Mouse (Mus musculus) heart, embryonic 14.5 days (tissue): ENCODE measurements around the gene Utp6. TPM values are rescaled to one million over a fixed set of nuclear protein-coding genes. Genes with fewer than 3 reads are reported as not detected.

Experiments used
- ATAC-seq: fragments of 200-750 bp; cut with Nextera tagmentation; 2 replicates; pipeline ENCODE4 v1.8.0; 2017; ENCODE audit warnings: low read depth, moderate TSS enrichment; ENCODE audit not compliant: insufficient number of reproducible peaks, insufficient read depth, low FRiP score
- H3K27ac ChIP-seq, 2 experiments: fragments of 200-500 bp in 1 of 2; fragments of 300-500 bp in 1 of 2; sonication (generic) in 1 of 2; replicated peaks in 1 of 2; 2 replicates each; pipeline ENCODE4 v1.5.1; 2012 to 2014; ENCODE audit warnings: low read depth in 2 of 2, low read length in 2 of 2, control low read depth in 1 of 2, mild to moderate bottlenecking in 1 of 2, mixed read lengths in 1 of 2; ENCODE audit not compliant: control insufficient read depth in 1 of 2, insufficient read depth in 1 of 2
- H3K27me3 ChIP-seq: fragments of 300-500 bp; sonication (generic); 2 replicates; pipeline ENCODE4 v1.6.1; 2014; ENCODE audit warnings: mild to moderate bottlenecking, low read length, control low read depth; ENCODE audit not compliant: control insufficient read depth, insufficient read depth
- H3K36me3 ChIP-seq: fragments of 300-500 bp; sonication (generic); 2 replicates; pipeline ENCODE4 v1.6.1; 2014; ENCODE audit warnings: mild to moderate bottlenecking, control low read depth, low read length, mixed read lengths; ENCODE audit not compliant: control insufficient read depth, insufficient read depth
- H3K4me1 ChIP-seq, 2 experiments: fragments of 200-500 bp in 1 of 2; fragments of 300-500 bp in 1 of 2; sonication (generic) in 1 of 2; 2 replicates each; pipeline ENCODE4 v1.6.1; 2012 to 2014; ENCODE audit warnings: low read length in 2 of 2, control low read depth in 1 of 2, mixed read lengths in 1 of 2; ENCODE audit not compliant: control insufficient read depth in 2 of 2, insufficient read depth in 2 of 2
- H3K4me2 ChIP-seq: fragments of 300-500 bp; sonication (generic); 2 replicates; pipeline ENCODE4 v1.6.1; 2014; ENCODE audit warnings: mild to moderate bottlenecking, low read length
- H3K4me3 ChIP-seq, 2 experiments: fragments of 200-500 bp in 1 of 2; fragments of 300-500 bp in 1 of 2; sonication (generic) in 1 of 2; 2 replicates each; pipeline ENCODE4 v1.5.1; 2012 to 2014; ENCODE audit warnings: low read length in 2 of 2, mild to moderate bottlenecking in 2 of 2, control low read depth in 1 of 2, low read depth in 1 of 2, moderate library complexity in 1 of 2; ENCODE audit not compliant: control insufficient read depth in 1 of 2, insufficient read depth in 1 of 2
- H3K9ac ChIP-seq: fragments of 300-500 bp; sonication (generic); 2 replicates; pipeline ENCODE4 v1.6.1; 2014; ENCODE audit warnings: mild to moderate bottlenecking, low read length
- H3K9me3 ChIP-seq: fragments of 300-500 bp; sonication (generic); 2 replicates; pipeline ENCODE4 v1.6.1; 2016; ENCODE audit warnings: low read length, control low read depth; ENCODE audit not compliant: control insufficient read depth
- WGBS: fragments of 180-500 bp; shearing (Covaris S2); extraction: QIAGEN DNeasy Blood & Tissue Kit; methylation state at CpG from one replicate; pipeline ENCODE4 v1.1.7; 2014; 5-methylcytosine and 5-hydroxymethylcytosine counted together
- polyA plus RNA-seq: library from polyadenylated mRNA; unstranded; fragments of >200 nt; fragmentation: Nextera tagmentation; extraction: Ambion mirVana; gene quantifications from 2 replicates; pipeline ENCODE4 v1.2.1, GENCODE M21; 2014

The Utp6 gene
- polyA plus RNA-seq, 1 experiment from 2014 or later = 33.2 TPM

GRCm38 (mm10) chr11:79973626-79974476 is 11.7 kb upstream of the Utp6 start:
- peak overlapping the region; percentile 94 for H3K4me2 ChIP-seq
- no peak overlapping the region for H3K27ac ChIP-seq
- H3K27me3 ChIP-seq = peaks cover 15% of the 10 kb centered on the region
- H3K4me1 ChIP-seq = peaks cover 3 to 8% of the 10 kb centered on the region in 2 experiments
- WGBS = under 1% methylated on average over 41 of the region's 41 CpGs
- H3K36me3 ChIP-seq = no peaks in the 10 kb centered on the region
- peak overlapping the region; percentile 46 to 56 for H3K4me3 ChIP-seq
- peak overlapping the region; percentile 60 for H3K9ac ChIP-seq
- peak; percentile 31; the same call in 1 of the 2 replicates for ATAC-seq
- no peaks in the 10 kb centered on the region for H3K9me3 ChIP-seq

DNA sequence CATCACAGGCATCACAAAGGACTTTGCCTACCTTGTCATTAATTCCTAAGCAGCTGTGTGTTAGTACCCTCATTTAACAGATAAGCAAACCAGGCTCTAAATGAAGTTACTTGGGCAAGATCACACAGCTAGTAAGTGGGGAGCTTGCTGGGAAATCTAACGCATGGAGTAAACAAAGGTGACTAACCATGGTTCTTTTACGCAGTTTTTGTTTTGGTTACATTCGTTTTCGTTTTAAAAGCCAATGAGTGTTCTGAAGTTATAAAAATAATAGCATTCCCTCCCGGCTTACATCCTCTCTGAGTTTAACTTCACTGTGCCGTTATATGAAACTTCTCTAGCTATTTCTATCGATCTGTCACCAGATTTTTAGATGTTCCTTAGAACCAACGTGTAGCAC is 10.9 kb upstream of the Utp6 start:
- H3K4me3 ChIP-seq = peak overlapping the region in 1 of 2 experiments; percentile 56; a peak in 2 of 4 replicates
- H3K27me3 ChIP-seq = peaks cover 15% of the 10 kb centered on the region
- H3K27ac ChIP-seq = no peak overlapping the region
- H3K4me1 ChIP-seq = peaks cover 3 to 8% of the 10 kb centered on the region in 2 experiments
- no peaks in the 10 kb centered on the region for H3K36me3 ChIP-seq
- no peak for ATAC-seq
- H3K9ac ChIP-seq = peak overlapping the region; percentile 60; the same call in 1 of the 2 replicates
- no peaks in the 10 kb centered on the region for H3K9me3 ChIP-seq
- H3K4me2 ChIP-seq = peak overlapping the region; percentile 94
- 15% methylated on average over 8 of the region's 8 CpGs for WGBS

GRCm38 (mm10) chr11:79967752-79968151 is 5.6 kb upstream of the Utp6 start:
- WGBS = 72% methylated on average over 10 of the region's 10 CpGs
- no peak overlapping the region for H3K9ac ChIP-seq
- no peak for ATAC-seq

DNA sequence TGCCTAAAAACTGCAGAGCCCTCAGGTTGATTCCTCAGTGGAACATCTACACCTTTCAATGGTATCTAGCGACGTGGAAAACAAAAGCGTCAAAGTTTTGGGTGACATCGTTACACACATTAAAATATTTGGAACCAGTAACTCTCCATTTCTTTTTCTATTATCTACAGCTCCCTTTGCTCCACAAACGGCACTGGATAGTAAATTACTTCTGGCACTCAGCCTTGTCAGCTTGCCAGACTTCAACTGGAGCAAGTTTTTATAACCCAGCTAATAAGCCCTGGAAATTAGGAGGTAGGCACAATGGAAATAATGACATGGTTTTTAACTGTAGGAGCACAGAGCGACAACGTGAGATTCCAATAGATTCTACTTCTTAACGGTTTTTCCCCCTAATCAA is 3.7 kb upstream of the Utp6 start:
- peaks cover 2 to 7% of the 10 kb centered on the region in 2 experiments; a peak in 3 of 4 replicates for H3K4me1 ChIP-seq
- no peak overlapping the region for H3K27ac ChIP-seq
- no peak overlapping the region for H3K4me2 ChIP-seq
- H3K4me3 ChIP-seq = no peak overlapping the region
- H3K27me3 ChIP-seq = no peaks in the 10 kb centered on the region
- 54% methylated on average over 8 of the region's 8 CpGs for WGBS
- no peaks in the 10 kb centered on the region for H3K36me3 ChIP-seq
- H3K9ac ChIP-seq = no peak overlapping the region
- no peaks in the 10 kb centered on the region for H3K9me3 ChIP-seq
- no peak for ATAC-seq

More at GRCm38 (mm10) chr11:79967752-79968151, 5.6 kb upstream of the Utp6 start:
- Histone ChIP-seq H3K36me3 (no peaks in the 10 kb centered on the region), H3K27ac (no peak overlapping the region), H3K27me3 (peaks cover 4% of the 10 kb centered on the region; the same call in 1 of the 2 replicates), H3K4me2 (no peak overlapping the region), H3K4me3 (no peak overlapping the region), H3K9me3 (no peaks in the 10 kb centered on the region), H3K4me1 (no peaks in the 10 kb centered on the region)

DNA sequence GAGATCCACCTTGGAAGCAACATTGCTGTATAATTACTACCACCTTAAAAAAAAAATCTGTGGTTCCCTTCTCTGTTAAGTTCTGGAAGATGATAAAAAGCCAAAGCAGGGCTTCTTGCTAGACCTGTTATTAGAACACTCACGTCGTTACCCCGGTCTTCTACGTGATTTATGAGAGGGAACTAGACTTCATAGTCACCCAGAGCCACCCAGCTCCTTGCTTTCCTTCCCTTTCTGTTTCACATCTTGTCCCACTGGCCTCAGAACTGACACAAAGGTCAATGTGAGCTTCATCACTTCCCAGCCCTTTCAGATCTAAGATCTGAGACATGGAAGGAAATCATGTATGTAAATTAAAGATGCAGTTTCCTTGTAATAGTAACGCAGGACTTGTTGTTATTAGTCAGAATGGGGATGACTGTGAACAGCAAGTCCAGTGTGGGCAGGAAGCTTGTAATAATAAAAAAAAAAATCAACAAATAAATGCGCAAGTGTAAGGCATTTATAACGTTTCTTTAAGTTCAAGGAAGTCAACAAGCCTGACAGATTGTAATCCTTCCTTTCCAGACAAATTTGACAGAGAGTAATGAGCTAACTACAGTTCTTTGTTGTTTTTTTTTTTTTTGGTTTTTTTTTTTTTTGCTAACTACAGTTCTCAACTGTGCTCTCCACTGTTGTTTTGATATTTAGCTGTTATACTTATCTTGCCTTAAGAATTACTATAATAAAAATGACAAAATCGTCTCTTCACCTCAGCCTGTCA is 1.2 kb upstream of the Utp6 start:
- Histone ChIP-seq H3K9ac (no peak overlapping the region), H3K27me3 (no peaks in the 10 kb centered on the region), H3K4me3 (peak overlapping the region in 1 of 2 experiments; percentile 79; a peak in 1 of 4 replicates), H3K36me3 (peaks cover 19% of the 10 kb centered on the region), H3K9me3 (no peaks in the 10 kb centered on the region), H3K4me2 (peak overlapping the region; percentile 79), H3K27ac (no peak overlapping the region), H3K4me1 (peaks cover 2 to 7% of the 10 kb centered on the region in 2 experiments; a peak in 3 of 4 replicates)
- ATAC-seq = no peak
- WGBS = 61% methylated on average over 8 of the region's 8 CpGs

DNA sequence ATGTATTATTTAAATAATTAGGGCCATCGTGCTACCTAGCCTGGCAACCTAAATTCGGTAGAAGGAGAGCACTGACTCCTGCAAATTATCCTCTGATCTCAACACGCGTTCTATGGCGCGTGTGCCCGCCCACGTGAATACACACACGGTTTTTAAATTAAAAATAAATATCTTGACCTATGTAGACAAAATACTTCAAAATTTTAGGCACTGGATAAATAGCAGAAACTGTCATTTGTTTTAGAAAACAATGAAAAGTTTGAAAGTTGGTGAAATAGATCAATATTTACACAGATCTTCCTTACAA is 640 bp upstream of the Utp6 start:
- H3K27ac ChIP-seq = no peak overlapping the region
- peaks cover 24% of the 10 kb centered on the region for H3K36me3 ChIP-seq
- H3K4me2 ChIP-seq = peak overlapping the region; percentile 79
- WGBS = 6% methylated on average over 9 of the region's 9 CpGs
- H3K9ac ChIP-seq = peak overlapping the region; percentile 71
- peak overlapping the region; percentile 53 to 79 for H3K4me3 ChIP-seq
- no peaks in the 10 kb centered on the region for H3K9me3 ChIP-seq
- H3K4me1 ChIP-seq = peaks cover 2 to 7% of the 10 kb centered on the region in 2 experiments; a peak in 3 of 4 replicates
- ATAC-seq = no peak
- no peaks in the 10 kb centered on the region for H3K27me3 ChIP-seq

GRCm38 (mm10) chr11:79961346-79962124 is 655 bp downstream of the Utp6 start:
- H3K9ac ChIP-seq = peak overlapping the region; percentile 83
- whole genome bisulfite sequencing = 7% methylated on average over 27 of the region's 27 CpGs
- peaks cover 2 to 7% of the 10 kb centered on the region in 2 experiments; a peak in 3 of 4 replicates for H3K4me1 ChIP-seq
- H3K4me2 ChIP-seq = peak overlapping the region; percentile 85
- H3K4me3 ChIP-seq = peak overlapping the region; percentile 79 to 98
- H3K9me3 ChIP-seq = no peaks in the 10 kb centered on the region
- H3K27ac ChIP-seq = peak overlapping the region; percentile 70 to 77; a peak in 3 of 4 replicates
- no peak for ATAC-seq
- no peaks in the 10 kb centered on the region for H3K27me3 ChIP-seq
- peaks cover 37% of the 10 kb centered on the region for H3K36me3 ChIP-seq
